Mouse (Mus musculus) embryonic facial prominence, embryonic 11.5 days (tissue): ENCODE data around the gene Elavl1. TPM values are rescaled to one million over a fixed set of nuclear protein-coding genes. Genes with fewer than 3 reads are reported as not detected.

Source experiments
- ATAC-seq: fragments of 200-750 bp; cut with Nextera tagmentation; replicated peaks from 2 replicates; pipeline ENCODE4 v1.8.0; 2017; ENCODE audit warnings: low read depth; ENCODE audit not compliant: insufficient number of reproducible peaks, low FRiP score, low TSS enrichment
- DNase-seq: peaks from one replicate; pipeline ENCODE4 v3.0.0-alpha.2; 2015; ENCODE audit warnings: low spot score
- H3K27ac ChIP-seq: fragments of 300-500 bp; sonication (generic); replicated peaks from 2 replicates; pipeline ENCODE4 v1.5.1; 2014; ENCODE audit warnings: mild to moderate bottlenecking, low read depth, low read length, control low read depth
- H3K27me3 ChIP-seq: fragments of 300-500 bp; sonication (generic); 2 replicates; pipeline ENCODE4 v1.6.1; 2014; ENCODE audit warnings: mild to moderate bottlenecking, low read length, moderate library complexity, mixed read lengths; ENCODE audit not compliant: control insufficient read depth, insufficient read depth
- H3K36me3 ChIP-seq: fragments of 300-500 bp; sonication (generic); replicated peaks from 2 replicates; pipeline ENCODE4 v1.6.1; 2014; ENCODE audit warnings: low read depth, mild to moderate bottlenecking, low read length, moderate library complexity, mixed read lengths; ENCODE audit not compliant: control insufficient read depth, insufficient read depth
- H3K4me1 ChIP-seq: fragments of 300-500 bp; sonication (generic); 2 replicates; pipeline ENCODE4 v1.6.1; 2014; ENCODE audit warnings: low read length, mixed read lengths; ENCODE audit not compliant: control insufficient read depth, insufficient read depth
- H3K4me2 ChIP-seq: fragments of 300-500 bp; sonication (generic); 2 replicates; pipeline ENCODE4 v1.6.1; 2014; ENCODE audit warnings: low read depth, mild to moderate bottlenecking, control low read depth, low read length, moderate library complexity
- H3K4me3 ChIP-seq: fragments of 300-500 bp; sonication (generic); 2 replicates; pipeline ENCODE4 v1.5.1; 2014; ENCODE audit warnings: low read depth, low read length, control low read depth
- H3K9ac ChIP-seq: fragments of 300-500 bp; sonication (generic); replicated peaks from 2 replicates; pipeline ENCODE4 v1.6.1; 2014; ENCODE audit warnings: mild to moderate bottlenecking, control low read depth, low read length
- H3K9me3 ChIP-seq: fragments of 300-500 bp; sonication (generic); replicated peaks from 2 replicates; pipeline ENCODE4 v1.6.1; 2016; ENCODE audit warnings: mild to moderate bottlenecking, low read length, inconsistent platforms, mixed read lengths; ENCODE audit not compliant: control insufficient read depth
- WGBS: fragments of 180-500 bp; shearing (Covaris S2); extraction: QIAGEN DNeasy Blood & Tissue Kit; methylation state at CpG from one replicate; pipeline ENCODE4 v1.1.7; 2014; 5-methylcytosine and 5-hydroxymethylcytosine counted together
- polyA plus RNA-seq: library from polyadenylated mRNA; unstranded; fragments of >200 nt; fragmentation: Nextera tagmentation; extraction: Ambion mirVana; gene quantifications from 2 replicates; pipeline ENCODE4 v1.2.1, GENCODE M21; 2014

The Elavl1 gene
- polyA plus RNA-seq, 1 experiment from 2014 or later, result 409 TPM

- Histone ChIP-seq H3K4me1 (no peaks in the 10 kb centered on the region), H3K27ac (no peak overlapping the region), H3K4me3 (no peak overlapping the region), H3K4me2 (no peak overlapping the region), H3K27me3 (no peaks in the 10 kb centered on the region), H3K9me3 (no peaks in the 10 kb centered on the region), H3K36me3 (peaks cover 2% of the 10 kb centered on the region; the same call in 1 of the 2 replicates), H3K9ac (no peak overlapping the region)
- 50% methylated on average over 3 of the region's 3 CpGs for WGBS
- ATAC-seq (no peak), DNase-seq (peak; percentile 37)
Observed at GRCm38 (mm10) chr8:4340207-4340606, 15.0 kb upstream of the Elavl1 start.

DNA sequence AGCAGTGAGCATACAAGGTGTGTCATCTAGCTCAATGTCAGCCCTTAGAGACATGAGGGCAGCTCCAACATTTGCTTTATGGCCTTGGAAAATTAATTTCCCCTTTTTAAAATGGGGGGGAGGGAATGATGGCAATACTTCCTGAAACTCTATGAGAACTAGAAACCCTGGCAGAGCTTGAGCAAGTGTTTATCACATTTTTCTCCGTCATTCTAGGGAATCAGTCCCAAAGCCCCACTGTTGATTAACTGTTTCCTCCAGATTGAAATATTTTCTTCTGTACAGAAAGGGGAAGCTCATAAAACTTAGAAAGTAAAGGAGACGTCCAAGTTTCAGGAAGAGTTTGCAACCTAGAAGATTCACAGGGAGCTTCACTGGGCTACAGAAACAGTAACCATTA is 10.5 kb upstream of the Elavl1 start:
- ATAC-seq (no peak), DNase-seq (no peak)
- no peak overlapping the region for H3K27ac ChIP-seq
- H3K4me2 ChIP-seq, result no peak overlapping the region
- H3K27me3 ChIP-seq, result no peaks in the 10 kb centered on the region
- 89% methylated on average over 2 of the region's 2 CpGs for whole genome bisulfite sequencing
- H3K36me3 ChIP-seq, result peaks cover 2% of the 10 kb centered on the region; the same call in 1 of the 2 replicates
- no peaks in the 10 kb centered on the region for H3K4me1 ChIP-seq
- H3K9ac ChIP-seq, result no peak overlapping the region
- H3K4me3 ChIP-seq, result no peak overlapping the region
- no peaks in the 10 kb centered on the region for H3K9me3 ChIP-seq

DNA sequence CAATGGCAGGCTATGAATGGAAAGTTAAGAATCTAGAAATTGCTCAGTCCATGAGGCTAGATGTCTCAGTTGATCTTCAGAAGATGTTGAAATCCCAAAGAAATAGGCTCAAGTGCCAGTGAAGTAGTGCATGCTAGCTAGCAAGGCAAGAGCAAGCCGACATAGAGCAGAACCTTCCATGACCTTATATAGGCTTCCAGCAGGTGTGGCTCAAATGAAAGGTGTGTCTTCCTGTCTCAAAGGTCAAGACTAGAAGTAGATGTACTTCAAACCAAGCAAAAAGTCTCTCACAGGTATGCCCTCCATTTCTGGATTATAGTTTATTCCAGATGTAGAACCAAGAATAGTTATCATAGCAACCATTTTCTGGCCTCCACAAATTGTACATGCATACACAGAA is 8.8 kb upstream of the Elavl1 start:
- no peak overlapping the region for H3K27ac ChIP-seq
- 92% methylated on average over 1 of the region's 1 CpGs for WGBS

DNA sequence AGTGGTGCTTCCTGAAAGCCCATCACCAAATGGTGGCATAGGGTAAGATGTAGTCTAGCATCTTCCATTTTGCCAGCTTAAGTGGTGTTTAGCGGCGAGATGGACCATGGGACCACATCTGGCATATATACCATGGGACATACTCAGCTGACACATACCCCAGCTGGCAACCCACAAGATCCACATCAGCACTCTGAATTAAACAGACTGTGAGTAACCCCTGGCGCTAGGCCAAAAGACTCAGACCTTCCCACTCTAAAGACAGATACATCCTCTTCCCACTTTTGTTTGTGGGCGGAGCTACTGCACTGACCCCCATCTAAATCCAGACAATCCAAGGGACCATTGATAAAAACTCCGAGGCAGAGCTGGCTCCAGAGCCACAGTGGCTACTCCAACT is 3.8 kb upstream of the Elavl1 start:
- Histone ChIP-seq H3K9ac (no peak overlapping the region), H3K4me3 (no peak overlapping the region), H3K9me3 (no peaks in the 10 kb centered on the region), H3K27me3 (no peaks in the 10 kb centered on the region), H3K4me2 (no peak overlapping the region), H3K4me1 (no peaks in the 10 kb centered on the region), H3K27ac (no peak overlapping the region), H3K36me3 (peaks cover 2% of the 10 kb centered on the region; the same call in 1 of the 2 replicates)
- DNase-seq (no peak), ATAC-seq (no peak)
- WGBS, result 95% methylated on average over 5 of the region's 5 CpGs

More for the DNA sequence above, 8.8 kb upstream of the Elavl1 start:
- Histone ChIP-seq H3K36me3 (peaks cover 2% of the 10 kb centered on the region; the same call in 1 of the 2 replicates), H3K9me3 (no peaks in the 10 kb centered on the region), H3K9ac (no peak overlapping the region), H3K4me1 (no peaks in the 10 kb centered on the region), H3K4me2 (no peak overlapping the region), H3K27me3 (no peaks in the 10 kb centered on the region), H3K4me3 (no peak overlapping the region)
- DNase-seq (no peak), ATAC-seq (no peak)

DNA sequence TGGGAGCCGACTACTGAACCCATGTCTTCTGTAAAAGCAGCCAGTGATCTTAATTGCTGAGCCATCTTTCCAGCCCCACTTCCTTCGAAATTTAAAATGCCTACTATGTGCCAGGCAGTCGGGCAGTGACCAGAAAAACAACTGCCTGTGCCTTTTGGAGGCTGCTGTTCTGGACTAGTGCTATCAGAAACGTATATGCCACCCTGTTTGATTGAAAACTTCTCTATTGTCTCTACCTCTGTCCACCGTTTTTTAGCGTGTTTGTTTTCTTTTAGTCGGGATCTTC is 481 bp upstream of the Elavl1 start:
- Histone ChIP-seq H3K36me3 (peaks cover 2% of the 10 kb centered on the region; the same call in 1 of the 2 replicates), H3K27me3 (no peaks in the 10 kb centered on the region), H3K27ac (no peak overlapping the region), H3K4me3 (peak overlapping the region; percentile 94), H3K9me3 (no peaks in the 10 kb centered on the region), H3K9ac (peak overlapping the region; percentile 95), H3K4me1 (no peaks in the 10 kb centered on the region), H3K4me2 (peak overlapping the region; percentile 52)
- 51% methylated on average over 7 of the region's 7 CpGs for WGBS
- ATAC-seq, result no peak
- no peak for DNase-seq

- no peaks in the 10 kb centered on the region for H3K9me3 ChIP-seq
- H3K4me3 ChIP-seq, result peak overlapping the region; percentile 94
- H3K4me1 ChIP-seq, result no peaks in the 10 kb centered on the region
- peak overlapping the region; percentile 46 for H3K4me2 ChIP-seq
- WGBS, result under 1% methylated on average over 38 of the region's 42 CpGs
- H3K36me3 ChIP-seq, result peaks cover 2% of the 10 kb centered on the region; the same call in 1 of the 2 replicates
- DNase-seq, result no peak
- H3K27ac ChIP-seq, result peak overlapping the region; percentile 77
- ATAC-seq, result peak; percentile 70
- no peaks in the 10 kb centered on the region for H3K27me3 ChIP-seq
- H3K9ac ChIP-seq, result peak overlapping the region; percentile 95
Observed at GRCm38 (mm10) chr8:4324525-4324924, 688 bp downstream of the Elavl1 start.

DNA sequence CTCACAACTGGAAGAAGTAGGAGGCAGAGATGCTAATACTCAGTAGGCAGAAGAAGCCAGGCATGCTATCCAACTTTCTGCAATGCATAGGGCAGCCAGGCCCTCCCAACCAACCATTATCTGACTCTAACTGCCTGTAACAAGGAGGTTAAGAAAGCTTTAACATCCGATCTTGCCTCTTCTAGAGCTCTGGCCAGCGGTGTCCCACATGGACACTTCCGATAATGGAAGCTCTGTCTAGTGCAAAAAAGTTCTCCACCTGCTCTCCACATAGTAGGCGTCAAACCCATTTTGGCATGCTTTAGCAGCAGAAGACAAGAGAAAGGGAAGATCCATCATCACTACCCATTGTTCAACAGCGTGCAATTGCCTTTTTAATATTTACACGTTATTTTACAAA is 1.3 kb downstream of the Elavl1 start:
- 7% methylated on average over 6 of the region's 6 CpGs for WGBS
- no peak for DNase-seq
- no peak for ATAC-seq
- Histone ChIP-seq H3K36me3 (peaks cover 2% of the 10 kb centered on the region), H3K27ac (no peak overlapping the region), H3K4me3 (peak overlapping the region; percentile 94), H3K4me1 (no peaks in the 10 kb centered on the region), H3K9me3 (no peaks in the 10 kb centered on the region), H3K9ac (peak overlapping the region; percentile 95), H3K27me3 (no peaks in the 10 kb centered on the region), H3K4me2 (peak overlapping the region; percentile 46)

DNA sequence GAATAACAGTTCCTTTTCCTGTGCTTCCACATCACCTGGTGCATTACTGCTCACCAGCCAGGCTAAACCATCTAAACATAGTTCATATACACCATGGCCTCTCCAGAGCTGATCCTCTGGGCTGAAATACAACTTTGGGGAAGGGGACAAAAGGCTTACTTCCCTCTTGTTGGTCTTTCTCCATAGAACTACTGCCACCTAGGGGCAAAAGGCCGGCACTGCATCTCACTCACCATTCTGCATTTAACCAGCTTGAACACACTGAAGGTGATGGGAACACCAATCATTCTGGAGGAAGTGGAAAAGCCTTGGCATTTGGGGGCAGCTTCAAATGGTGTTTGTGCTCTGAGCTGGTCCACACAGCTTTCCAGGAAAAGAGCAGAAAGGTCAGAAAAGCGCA is 2.7 kb downstream of the Elavl1 start:
- no peaks in the 10 kb centered on the region for H3K27me3 ChIP-seq
- no peak overlapping the region for H3K27ac ChIP-seq
- H3K36me3 ChIP-seq, result no peaks in the 10 kb centered on the region; the same call in 1 of the 2 replicates
- H3K9me3 ChIP-seq, result no peaks in the 10 kb centered on the region
- no peak for ATAC-seq
- peak; percentile 91 for DNase-seq
- WGBS, result 33% methylated on average over 2 of the region's 2 CpGs
- H3K4me1 ChIP-seq, result no peaks in the 10 kb centered on the region
- H3K4me3 ChIP-seq, result no peak overlapping the region
- H3K9ac ChIP-seq, result no peak overlapping the region
- H3K4me2 ChIP-seq, result no peak overlapping the region
